Mouse (Mus musculus) megakaryocyte, adult 5-6 weeks (primary cell): ENCODE results near the gene Gm20388. TPM values are rescaled to one million over a fixed set of nuclear protein-coding genes. Genes with fewer than 3 reads are reported as not detected.

Experiments
- ATAC-seq: 2 replicates; pipeline ENCODE4 v1.8.0; 2016; ENCODE audit warnings: mild to moderate bottlenecking, inconsistent platforms; ENCODE audit not compliant: poor library complexity, severe bottlenecking
- total RNA-seq, 2 experiments: library from RNA; stranded (forward) in 1 of 2; stranded (reverse) in 1 of 2; fragments of 153-499, 151-499 nt in 1 of 2; fragments of 221-1000, 200-1000 nt in 1 of 2; gene quantifications; 2 replicates each; pipeline versions ENCODE4 v1.2.3 to v1.2.4; 2015 to 2017

The Gm20388 gene
- total RNA-seq, 2 experiments from 2014 or later: 7.6 to 15.5 TPM

GRCm38 (mm10) chr8:123840578-123841345 is 3930.1 kb downstream of the Gm20388 start:
- no peak for ATAC-seq

GRCm38 (mm10) chr8:123842086-123842485 is 3931.4 kb downstream of the Gm20388 start:
- no peak for ATAC-seq

GRCm38 (mm10) chr8:123844341-123844740 is 3933.7 kb downstream of the Gm20388 start:
- no peak for ATAC-seq

- no peak for ATAC-seq
These were observed 3934.5 kb downstream of the Gm20388 start for GRCm38 (mm10) chr8:123845114-123845513.

GRCm38 (mm10) chr8:123845991-123846390 is 3935.3 kb downstream of the Gm20388 start:
- ATAC-seq: no peak

- no peak for ATAC-seq
These were observed 3935.9 kb downstream of the Gm20388 start for GRCm38 (mm10) chr8:123846509-123846908.

- ATAC-seq: no peak
These were observed 3936.9 kb downstream of the Gm20388 start for GRCm38 (mm10) chr8:123847546-123847945.

- ATAC-seq: no peak
These were observed 3938.7 kb downstream of the Gm20388 start for GRCm38 (mm10) chr8:123849352-123849751.

GRCm38 (mm10) chr8:123851590-123851989 is 3940.9 kb downstream of the Gm20388 start:
- ATAC-seq: no peak

GRCm38 (mm10) chr8:123854252-123854651 is 3943.6 kb downstream of the Gm20388 start:
- ATAC-seq: no peak

GRCm38 (mm10) chr8:123854733-123855475 is 3944.3 kb downstream of the Gm20388 start:
- ATAC-seq: no peak

GRCm38 (mm10) chr8:123857361-123857760 is 3946.7 kb downstream of the Gm20388 start:
- ATAC-seq: no peak

- ATAC-seq: peak; percentile 24
These were observed 3947.9 kb downstream of the Gm20388 start for GRCm38 (mm10) chr8:123858574-123858940.

GRCm38 (mm10) chr8:123858941-123859647 is 3948.5 kb downstream of the Gm20388 start:
- ATAC-seq: peak; percentile 93

GRCm38 (mm10) chr8:123859648-123860259 is 3949.1 kb downstream of the Gm20388 start, which contains the start of gene Ccsap:
Gene Ccsap, minus strand, starts transcription at chr8:123860209.
- ATAC-seq: peak; percentile 64

GRCm38 (mm10) chr8:123860386-123860785 is 3949.7 kb downstream of the Gm20388 start:
- ATAC-seq: no peak

GRCm38 (mm10) chr8:123865786-123866185 is 3955.1 kb downstream of the Gm20388 start:
- no peak for ATAC-seq

GRCm38 (mm10) chr8:123866971-123867370 is 3956.3 kb downstream of the Gm20388 start:
- ATAC-seq: no peak

GRCm38 (mm10) chr8:123872048-123872447 is 3961.4 kb downstream of the Gm20388 start:
- no peak for ATAC-seq

- ATAC-seq: no peak
These were observed 3962.7 kb downstream of the Gm20388 start for GRCm38 (mm10) chr8:123873364-123873763.

GRCm38 (mm10) chr8:123874324-123874723 is 3963.7 kb downstream of the Gm20388 start:
- ATAC-seq: no peak
